Mouse (Mus musculus) limb, embryonic 10.5 days (tissue): ENCODE results near the gene Vamp9. TPM values are rescaled to one million over a fixed set of nuclear protein-coding genes. Genes with fewer than 3 reads are reported as not detected.

Source experiments
- DNase-seq: peaks from one replicate; pipeline ENCODE4 v3.0.0-alpha.2; 2017; ENCODE audit warnings: low spot score
- H3K27ac ChIP-seq: fragments of 300-500 bp; sonication (generic); 2 replicates; pipeline ENCODE4 v1.5.1; 2016; ENCODE audit warnings: mild to moderate bottlenecking
- H3K27me3 ChIP-seq: fragments of 300-500 bp; sonication (generic); 2 replicates; pipeline ENCODE4 v1.6.1; 2016; ENCODE audit warnings: low read depth, mild to moderate bottlenecking; ENCODE audit not compliant: poor library complexity, severe bottlenecking
- H3K36me3 ChIP-seq: fragments of 300-500 bp; sonication (generic); 2 replicates; pipeline ENCODE4 v1.6.1; 2016; ENCODE audit warnings: mild to moderate bottlenecking, moderate library complexity
- H3K4me1 ChIP-seq: fragments of 300-500 bp; sonication (generic); 2 replicates; pipeline ENCODE4 v1.6.1; 2016
- H3K4me3 ChIP-seq: fragments of 300-500 bp; sonication (generic); 2 replicates; pipeline ENCODE4 v1.5.1; 2016; ENCODE audit warnings: mild to moderate bottlenecking, moderate library complexity
- H3K9me3 ChIP-seq: fragments of 300-500 bp; sonication (generic); replicated peaks from 2 replicates; pipeline ENCODE4 v1.6.1; 2016; ENCODE audit warnings: mild to moderate bottlenecking
- WGBS: fragments of 180-500 bp; shearing (Covaris S2); methylation state at CpG from one replicate; pipeline ENCODE4 v1.1.7; 2016; 5-methylcytosine and 5-hydroxymethylcytosine counted together
- polyA plus RNA-seq: library from polyadenylated mRNA; unstranded; fragments of >200 nt; fragmentation: Nextera tagmentation; extraction: Ambion mirVana; gene quantifications from 2 replicates; pipeline ENCODE4 v1.2.1, GENCODE M21; 2016

The Vamp9 gene
- polyA plus RNA-seq = not detected in 2 replicates

DNA sequence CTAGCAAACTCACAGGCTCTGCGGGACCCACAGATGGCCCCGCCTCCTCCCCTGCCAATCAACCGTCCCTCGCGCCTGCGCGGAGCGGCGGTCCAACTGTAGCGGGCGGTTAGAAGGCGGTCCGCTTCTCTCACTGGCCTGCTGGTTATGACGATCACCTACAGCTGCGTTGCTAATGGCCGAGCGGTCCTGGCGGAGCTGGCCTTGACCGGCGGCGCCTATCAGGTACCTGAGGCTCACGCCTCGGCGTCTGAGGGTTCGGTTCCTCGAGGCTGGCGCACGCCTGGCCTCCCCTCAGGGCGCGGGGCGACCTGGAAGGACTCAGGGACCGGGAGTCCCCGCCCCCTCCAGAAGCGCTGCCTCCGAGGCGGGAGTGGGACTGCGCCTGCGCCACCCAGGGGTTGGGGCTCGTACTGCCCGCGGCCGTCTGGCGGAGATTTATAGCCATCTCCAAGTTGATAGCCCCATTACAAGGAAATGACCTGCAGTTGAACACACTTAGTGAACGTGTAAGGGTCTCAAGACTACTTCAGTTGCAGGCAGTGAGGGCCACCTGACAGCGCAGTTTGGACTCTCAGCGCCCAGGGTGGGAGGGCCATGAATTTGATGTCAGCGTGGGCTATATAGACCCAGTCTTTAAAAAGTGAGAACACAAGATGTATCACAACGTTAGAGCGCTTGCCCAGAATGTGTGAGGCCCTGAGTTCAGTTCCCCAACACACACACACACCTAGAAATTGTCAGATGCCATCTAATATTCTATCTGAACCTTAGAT lies at the start of gene Vamp9:
Gene Vamp9, plus strand, starts transcription at position 74 of the 776 bp plus-strand sequence.
- WGBS = 5% methylated on average over 49 of the region's 49 CpGs
- Histone ChIP-seq H3K4me1 (peaks cover 4% of the 10 kb centered on the region; the same call in 1 of the 2 replicates), H3K27me3 (no peaks in the 10 kb centered on the region), H3K9me3 (no peaks in the 10 kb centered on the region), H3K27ac (peak within 1 kb of the TSS; percentile 97), H3K36me3 (no peaks in the 10 kb centered on the region), H3K4me3 (peak within 1 kb of the TSS; percentile 65)
- DNase-seq = peak; percentile 96

DNA sequence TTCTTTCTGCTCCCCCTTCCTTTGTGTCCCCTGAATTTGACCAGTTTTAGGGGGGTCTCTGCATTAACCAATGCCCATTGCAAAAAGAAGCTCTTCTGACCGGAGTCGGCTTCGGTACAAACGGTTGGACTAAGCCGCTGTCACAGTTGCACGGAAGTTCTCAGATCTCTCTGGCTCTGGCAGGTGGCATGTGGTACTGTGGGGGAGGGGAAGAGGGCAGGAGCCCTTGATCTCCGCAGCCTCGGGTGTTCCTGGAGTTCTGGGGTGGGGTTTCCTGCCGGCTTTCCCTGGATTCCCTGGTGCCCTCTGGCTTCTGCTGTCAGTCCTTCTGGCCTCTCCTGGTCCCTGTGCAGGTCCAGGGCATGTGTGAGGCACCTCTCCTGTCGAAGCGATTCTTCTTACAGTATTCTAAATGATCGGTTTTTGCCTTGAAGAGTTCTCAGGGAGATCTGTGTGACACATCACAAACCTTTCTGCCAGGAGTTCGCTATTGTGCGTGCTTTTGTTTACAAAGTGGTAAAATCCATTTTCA lies 48.9 kb upstream of the Vamp9 start:
- 37% methylated on average over 14 of the region's 14 CpGs for WGBS
- no peaks in the 10 kb centered on the region for H3K9me3 ChIP-seq
- H3K27ac ChIP-seq = no peak overlapping the region
- H3K4me1 ChIP-seq = peaks cover 12% of the 10 kb centered on the region
- 0 out of 2 replicates have a peak, but pooled peaks cover 6% of the 10 kb centered on the region for H3K27me3 ChIP-seq
- H3K36me3 ChIP-seq = no peaks in the 10 kb centered on the region
- no peak for DNase-seq
- peak overlapping the region; percentile 13; the same call in 1 of the 2 replicates for H3K4me3 ChIP-seq

DNA sequence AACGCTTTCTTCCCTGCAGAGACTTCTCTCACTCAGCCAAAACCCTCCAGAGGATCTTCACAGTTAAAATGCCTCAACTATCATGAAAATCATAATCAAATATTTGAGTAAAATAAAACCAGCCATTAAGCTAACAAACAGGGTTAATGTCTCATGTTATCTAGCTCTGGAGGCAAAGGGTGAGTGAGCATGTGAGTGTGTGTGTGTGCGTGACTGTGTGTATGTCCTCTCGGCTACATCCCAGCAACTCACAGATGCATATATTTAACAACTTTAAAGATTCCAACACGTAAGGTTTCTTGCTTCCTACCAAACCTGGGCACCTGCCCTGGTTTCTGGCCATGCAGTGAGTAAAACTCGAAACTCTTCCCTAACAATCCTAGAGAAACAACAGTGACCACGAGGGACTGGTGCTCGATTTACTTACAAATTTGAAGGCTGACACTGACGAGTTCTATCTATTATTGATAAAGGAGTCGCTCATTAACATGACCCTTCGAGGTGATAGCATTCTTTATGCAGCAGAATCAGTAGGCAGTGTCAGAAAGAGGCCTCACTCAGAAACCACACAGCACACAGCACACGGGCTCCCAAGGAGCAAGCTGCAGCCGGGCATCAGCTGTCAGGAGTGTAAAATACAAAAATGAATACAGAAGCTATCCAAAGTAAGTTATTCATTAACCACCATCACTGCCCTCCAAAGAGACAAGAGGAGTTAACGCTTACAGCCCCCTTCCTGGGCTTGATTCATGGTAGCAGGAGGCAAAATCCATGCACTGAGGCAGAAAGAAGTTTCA lies 46.2 kb upstream of the Vamp9 start:
- no peaks in the 10 kb centered on the region for H3K36me3 ChIP-seq
- H3K27ac ChIP-seq = no peak overlapping the region
- WGBS = 83% methylated on average over 13 of the region's 13 CpGs
- H3K4me3 ChIP-seq = no peak overlapping the region
- no peaks in the 10 kb centered on the region for H3K9me3 ChIP-seq
- no peak for DNase-seq
- peaks cover 17% of the 10 kb centered on the region for H3K4me1 ChIP-seq
- 0 out of 2 replicates have a peak, but pooled peaks cover 6% of the 10 kb centered on the region for H3K27me3 ChIP-seq

DNA sequence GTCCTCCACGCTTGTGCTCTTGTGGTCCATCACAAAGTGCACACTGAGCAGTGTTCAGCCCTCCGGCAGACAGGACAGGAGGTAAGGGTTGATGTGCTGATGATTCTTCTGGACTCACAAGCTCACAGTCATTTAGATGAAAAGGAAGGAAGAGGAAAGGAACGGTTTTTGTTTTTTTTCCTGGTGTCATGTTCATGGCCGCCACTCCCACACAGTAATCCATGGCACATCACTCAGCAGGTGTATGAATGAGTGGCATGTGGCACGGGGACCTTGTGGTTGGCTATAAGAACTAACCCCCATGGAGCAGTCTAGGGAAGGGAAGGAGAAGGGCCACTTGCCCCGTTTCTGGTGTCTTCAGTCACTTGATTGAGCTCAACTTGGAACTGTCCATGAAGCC lies 44.2 kb upstream of the Vamp9 start:
- 0 out of 2 replicates have a peak, but pooled peaks cover 6% of the 10 kb centered on the region for H3K27me3 ChIP-seq
- H3K27ac ChIP-seq = no peak overlapping the region
- H3K4me1 ChIP-seq = peaks cover 15% of the 10 kb centered on the region
- H3K9me3 ChIP-seq = no peaks in the 10 kb centered on the region
- no peak overlapping the region for H3K4me3 ChIP-seq
- 83% methylated on average over 6 of the region's 6 CpGs for WGBS
- H3K36me3 ChIP-seq = no peaks in the 10 kb centered on the region
- DNase-seq = no peak

DNA sequence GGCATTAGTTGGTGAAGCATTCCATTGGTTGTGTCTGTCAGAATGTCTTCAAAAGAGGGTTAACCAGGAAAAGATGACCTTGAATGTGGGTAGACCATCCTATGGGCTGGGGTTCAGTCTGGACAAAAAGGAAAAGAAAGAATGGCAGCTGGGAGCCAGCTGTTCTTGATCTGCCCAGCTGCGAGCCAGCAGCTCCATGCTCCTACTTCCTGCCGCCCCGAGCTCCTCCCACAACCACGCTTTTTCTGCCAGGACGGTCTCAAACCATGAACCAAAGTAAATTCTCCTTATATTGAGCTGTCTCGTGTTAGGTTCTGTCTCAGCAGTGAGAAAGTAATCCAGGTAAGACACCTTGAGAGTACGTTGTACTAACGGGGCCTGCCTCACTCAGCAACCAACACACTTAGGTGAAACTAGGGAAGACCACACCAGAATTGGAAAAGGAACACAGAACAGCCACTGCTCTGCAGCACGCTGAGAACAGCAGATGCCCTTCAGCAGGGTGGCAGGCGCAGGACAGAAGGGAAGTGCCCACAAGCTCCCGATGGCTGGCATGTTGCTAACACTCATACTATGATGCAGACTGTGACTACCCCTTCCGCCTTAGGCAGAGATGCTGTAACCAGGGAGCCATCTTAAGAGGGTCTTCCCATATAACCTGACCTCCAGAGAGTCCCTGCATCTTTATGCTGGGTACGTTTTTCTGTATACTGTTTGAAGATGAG lies 42.2 kb upstream of the Vamp9 start:
- DNase-seq = no peak
- Histone ChIP-seq H3K27ac (peak overlapping the region; percentile 58), H3K9me3 (no peaks in the 10 kb centered on the region), H3K27me3 (no peaks in the 10 kb centered on the region), H3K4me1 (peaks cover 9% of the 10 kb centered on the region), H3K36me3 (no peaks in the 10 kb centered on the region), H3K4me3 (no peak overlapping the region)
- 77% methylated on average over 13 of the region's 13 CpGs for WGBS

DNA sequence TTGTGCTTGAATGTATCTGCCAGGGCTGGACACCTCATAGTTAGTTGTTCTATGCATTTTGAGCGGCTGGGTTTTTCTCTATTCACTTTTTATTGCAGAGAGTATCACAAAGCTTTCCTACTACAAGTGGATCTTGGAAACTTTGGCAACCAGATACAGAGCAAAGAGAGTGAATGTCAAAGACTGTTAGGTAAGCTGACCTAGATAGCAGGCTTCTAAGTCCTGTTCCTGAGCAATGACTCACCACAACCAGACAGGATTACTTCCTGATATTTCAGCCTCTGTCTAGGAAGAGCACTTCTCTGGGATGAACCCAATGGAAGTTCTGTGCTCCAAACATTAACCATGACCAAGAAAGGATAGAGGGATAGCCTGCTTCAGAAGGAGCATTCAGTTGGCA lies 40.3 kb upstream of the Vamp9 start:
- no peak for DNase-seq
- H3K27me3 ChIP-seq = no peaks in the 10 kb centered on the region
- WGBS = 98% methylated on average over 1 of the region's 1 CpGs

DNA sequence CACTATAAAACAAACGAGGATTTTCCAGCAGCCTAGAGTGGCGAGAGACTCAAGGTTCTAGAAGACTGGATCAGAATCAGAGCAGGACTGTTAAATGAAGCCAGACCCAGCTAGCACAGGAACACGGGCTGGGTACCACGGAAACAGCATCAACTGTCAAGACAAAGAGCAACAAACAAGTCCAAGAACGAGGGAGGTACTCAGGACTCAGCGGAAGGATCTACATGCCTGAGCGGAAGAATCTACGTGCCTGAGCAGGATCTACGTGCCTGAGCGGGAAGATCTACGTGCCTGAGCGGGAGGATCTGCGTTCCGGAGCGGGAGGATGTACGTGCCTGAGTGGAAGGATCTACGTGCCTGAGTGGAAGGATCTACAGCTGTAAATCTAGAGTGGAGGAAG lies 37.8 kb upstream of the Vamp9 start:
- no peaks in the 10 kb centered on the region for H3K27me3 ChIP-seq
- 91% methylated on average over 17 of the region's 17 CpGs for WGBS

More for the DNA sequence above, 40.3 kb upstream of the Vamp9 start:
- Histone ChIP-seq H3K4me3 (no peak overlapping the region), H3K27ac (no peak overlapping the region), H3K9me3 (no peaks in the 10 kb centered on the region), H3K4me1 (peaks cover 9% of the 10 kb centered on the region), H3K36me3 (no peaks in the 10 kb centered on the region)

DNA sequence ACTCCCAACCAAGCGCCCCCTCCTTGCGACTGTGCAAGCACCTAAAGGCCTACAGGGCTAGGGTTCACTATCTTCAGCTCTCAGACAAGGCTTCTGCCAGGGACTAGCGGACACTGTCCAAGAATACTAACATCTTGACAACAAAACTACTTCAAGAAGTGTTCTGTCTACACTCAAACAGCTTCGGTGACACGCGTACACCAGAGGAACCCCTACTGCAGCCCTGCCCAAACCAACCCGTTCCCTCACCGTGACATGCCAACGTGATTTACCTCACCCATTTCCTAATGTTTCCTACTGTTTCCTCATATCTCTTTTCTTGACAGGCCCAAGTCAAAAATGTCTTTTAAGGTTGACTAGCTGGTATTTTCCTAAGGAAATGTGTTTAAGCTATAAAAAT lies 37.1 kb upstream of the Vamp9 start:
- 88% methylated on average over 9 of the region's 9 CpGs for WGBS
- Histone ChIP-seq H3K27ac (no peak overlapping the region), H3K36me3 (no peaks in the 10 kb centered on the region), H3K4me3 (no peak overlapping the region), H3K27me3 (no peaks in the 10 kb centered on the region), H3K9me3 (no peaks in the 10 kb centered on the region), H3K4me1 (peaks cover 3% of the 10 kb centered on the region)
- no peak for DNase-seq

More for the DNA sequence above, 37.8 kb upstream of the Vamp9 start:
- H3K27ac ChIP-seq = no peak overlapping the region
- no peak for DNase-seq
- H3K4me3 ChIP-seq = no peak overlapping the region
- H3K36me3 ChIP-seq = no peaks in the 10 kb centered on the region
- peaks cover 9% of the 10 kb centered on the region for H3K4me1 ChIP-seq
- no peaks in the 10 kb centered on the region for H3K9me3 ChIP-seq

DNA sequence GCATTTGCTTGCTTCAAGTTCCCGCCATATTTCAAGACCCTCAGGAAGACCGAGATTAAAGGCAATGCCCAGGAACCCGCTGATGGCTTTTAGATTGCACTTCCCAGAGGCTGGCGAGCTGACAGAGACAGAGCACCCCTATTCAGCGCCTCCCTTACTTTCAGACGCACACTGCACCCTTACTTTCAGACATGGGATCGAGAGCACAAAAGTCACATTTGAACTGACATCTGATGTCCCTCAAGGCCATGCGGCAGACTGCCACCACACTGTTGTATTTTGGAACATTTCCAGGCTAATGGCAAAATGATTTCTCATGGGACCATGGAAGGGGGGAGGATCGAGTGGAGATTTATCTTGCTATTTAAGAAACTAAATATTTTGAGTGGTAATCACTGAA lies 28.5 kb upstream of the Vamp9 start:
- Histone ChIP-seq H3K27me3 (no peaks in the 10 kb centered on the region), H3K27ac (no peak overlapping the region), H3K36me3 (no peaks in the 10 kb centered on the region), H3K4me3 (no peak overlapping the region), H3K4me1 (no peaks in the 10 kb centered on the region), H3K9me3 (no peaks in the 10 kb centered on the region)
- DNase-seq = no peak
- 61% methylated on average over 9 of the region's 9 CpGs for WGBS

DNA sequence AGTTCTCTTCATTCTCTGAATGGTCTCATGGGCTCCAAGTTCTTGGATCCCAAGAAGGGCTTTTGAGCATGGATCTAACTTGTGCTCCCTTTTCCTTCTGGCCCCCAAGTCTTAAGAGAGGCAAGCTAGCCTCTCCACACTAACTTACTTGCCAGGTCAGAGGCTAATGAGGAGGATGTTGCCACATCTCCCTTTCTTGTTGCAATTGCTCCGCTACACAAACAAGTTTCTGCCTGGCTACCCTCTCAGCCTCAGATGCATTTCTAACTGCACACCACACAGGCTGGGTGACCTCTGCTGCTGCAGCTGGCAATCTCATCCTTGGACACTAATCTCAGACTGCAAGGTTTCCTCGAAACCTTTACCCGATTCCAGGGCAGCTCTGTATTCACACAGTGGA lies 23.6 kb upstream of the Vamp9 start:
- H3K36me3 ChIP-seq = no peaks in the 10 kb centered on the region
- H3K4me1 ChIP-seq = no peaks in the 10 kb centered on the region
- no peak overlapping the region for H3K27ac ChIP-seq
- DNase-seq = no peak
- 84% methylated on average over 3 of the region's 3 CpGs for WGBS
- no peaks in the 10 kb centered on the region for H3K9me3 ChIP-seq
- no peak overlapping the region for H3K4me3 ChIP-seq
- H3K27me3 ChIP-seq = no peaks in the 10 kb centered on the region

DNA sequence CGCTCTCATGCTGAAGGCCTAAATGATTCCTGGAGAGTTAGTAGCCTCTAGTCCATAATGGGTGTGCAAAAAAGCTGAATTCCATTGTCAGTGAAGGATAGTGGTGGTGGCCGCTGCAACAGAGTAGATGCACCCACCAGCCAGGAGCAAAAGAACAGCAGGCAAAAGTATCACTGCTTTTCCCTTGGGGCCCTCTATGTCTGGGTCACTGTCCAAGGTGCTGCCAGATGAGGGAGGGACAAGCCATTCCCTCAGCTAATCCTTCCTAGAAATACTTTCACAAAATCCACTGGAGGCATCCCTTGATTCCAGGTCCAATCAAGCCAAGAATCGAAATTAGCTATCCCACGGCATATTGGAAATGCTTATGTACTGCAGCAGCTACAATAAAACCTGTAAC lies 22.0 kb upstream of the Vamp9 start:
- Histone ChIP-seq H3K4me1 (no peaks in the 10 kb centered on the region), H3K9me3 (no peaks in the 10 kb centered on the region), H3K4me3 (no peak overlapping the region), H3K36me3 (no peaks in the 10 kb centered on the region), H3K27ac (no peak overlapping the region), H3K27me3 (no peaks in the 10 kb centered on the region)
- WGBS = 93% methylated on average over 4 of the region's 4 CpGs
- DNase-seq = no peak

DNA sequence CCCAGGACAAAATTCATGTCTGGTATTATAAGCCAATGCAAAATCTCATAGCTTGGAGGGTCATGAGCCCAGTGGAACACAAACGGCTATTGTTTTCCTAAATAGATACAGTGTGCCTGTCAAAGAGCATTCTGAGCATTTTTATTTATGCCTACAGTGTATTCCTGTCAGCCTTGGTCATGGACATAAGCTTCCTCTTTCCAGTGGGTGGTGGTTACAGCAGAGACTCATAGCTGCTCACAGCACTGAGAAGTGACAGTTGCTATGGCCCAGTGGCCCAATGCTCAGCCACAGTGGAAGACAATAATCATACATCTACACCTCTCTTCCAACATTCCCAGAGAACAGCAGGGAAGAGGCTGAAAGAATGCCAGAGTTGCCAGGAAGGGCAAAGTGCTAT lies 18.9 kb upstream of the Vamp9 start:
- Histone ChIP-seq H3K4me3 (no peak overlapping the region), H3K36me3 (no peaks in the 10 kb centered on the region), H3K27ac (no peak overlapping the region), H3K4me1 (no peaks in the 10 kb centered on the region), H3K27me3 (no peaks in the 10 kb centered on the region), H3K9me3 (no peaks in the 10 kb centered on the region)
- DNase-seq = no peak
- 96% methylated on average over 1 of the region's 1 CpGs for WGBS
